Mouse (Mus musculus) right cerebral cortex, postnatal 10 days (tissue): ENCODE data around the gene Ptprk.

Experiments used
- DNase-seq, 2 experiments: peaks; one replicate each; pipeline ENCODE4 v3.0.0; 2021; ENCODE audit warnings: low spot score in 2 of 2

Ptprk gene

GRCm38 (mm10) chr10:28184675-28185074 lies 110.1 kb downstream of the Ptprk start:
- no peak for DNase-seq

- DNase-seq, result peak in 1 of 2 experiments; percentile 11
Measured at GRCm38 (mm10) chr10:28185326-28185725, 110.7 kb downstream of the Ptprk start.

- peak in 1 of 2 experiments; percentile 14 for DNase-seq
Measured at GRCm38 (mm10) chr10:28186018-28186800, 111.6 kb downstream of the Ptprk start.

- DNase-seq, result no peak
Measured at GRCm38 (mm10) chr10:28191440-28191839, 116.8 kb downstream of the Ptprk start.

GRCm38 (mm10) chr10:28193630-28194029 lies 119.0 kb downstream of the Ptprk start:
- DNase-seq, result no peak

- no peak for DNase-seq
Measured at GRCm38 (mm10) chr10:28200609-28201008, 126.0 kb downstream of the Ptprk start.

DNA sequence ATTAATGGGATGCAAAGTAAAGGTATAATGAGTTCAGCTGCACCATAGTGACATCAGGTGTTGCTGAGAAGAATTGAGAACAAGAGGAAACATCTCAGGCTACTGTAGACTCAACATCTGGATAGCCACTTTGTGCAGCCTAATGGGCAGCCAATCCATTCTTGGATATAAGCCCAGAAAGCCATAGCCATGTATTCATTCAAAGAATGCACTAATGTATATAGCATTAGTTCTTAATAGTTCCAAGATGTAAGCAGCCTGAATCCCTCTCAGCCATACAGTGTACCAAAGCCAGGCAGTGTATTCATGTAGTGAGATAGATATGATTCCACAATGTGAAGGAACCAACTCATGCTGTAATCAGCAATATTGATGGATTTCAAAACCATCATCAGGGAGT lies 134.8 kb downstream of the Ptprk start:
- DNase-seq, result no peak

DNA sequence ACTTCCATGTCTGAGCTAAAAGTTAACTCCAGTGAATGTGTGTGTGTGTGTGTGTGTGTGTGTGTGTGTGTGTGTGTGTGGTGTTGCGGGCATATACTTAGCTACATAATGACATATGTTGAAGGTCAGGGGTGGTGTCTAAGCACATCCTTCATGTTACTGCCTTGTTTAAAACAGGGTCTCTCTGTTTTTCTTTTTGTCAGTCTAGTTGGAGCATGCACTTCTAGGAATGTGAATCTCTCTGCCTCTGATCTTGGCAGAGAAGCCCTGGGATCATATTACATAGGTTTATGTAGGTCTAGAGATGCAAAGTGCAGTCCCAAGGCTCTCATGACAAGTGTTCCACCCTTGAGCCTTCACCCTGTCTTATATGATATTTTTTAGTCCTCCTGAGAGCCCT lies 137.5 kb downstream of the Ptprk start:
- no peak for DNase-seq

DNA sequence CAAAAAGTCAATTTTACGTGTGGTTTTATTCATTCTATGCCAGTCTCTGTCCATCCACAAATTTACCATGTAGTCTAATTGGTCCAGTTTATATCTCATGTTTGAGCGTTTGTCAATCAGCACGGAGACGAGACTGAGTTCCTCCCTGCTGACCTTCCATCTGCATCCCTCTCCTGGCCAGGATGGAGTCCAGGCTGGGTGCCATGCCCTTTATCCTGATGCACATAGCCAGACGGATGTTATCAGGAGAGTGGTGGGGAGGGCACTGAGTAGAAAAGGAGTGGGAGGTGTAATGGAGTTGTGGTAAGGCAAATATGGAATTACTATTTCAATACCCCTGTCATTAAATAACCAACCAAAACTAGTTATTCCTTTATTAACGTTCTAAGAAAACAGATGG lies 140.5 kb downstream of the Ptprk start:
- no peak for DNase-seq

- no peak for DNase-seq
Measured at GRCm38 (mm10) chr10:28223602-28224001, 149.0 kb downstream of the Ptprk start.

- DNase-seq, result no peak
Measured at GRCm38 (mm10) chr10:28224376-28224775, 149.8 kb downstream of the Ptprk start.

- no peak for DNase-seq
Measured at GRCm38 (mm10) chr10:28225536-28226075, 151.0 kb downstream of the Ptprk start.

GRCm38 (mm10) chr10:28227732-28228131 lies 153.1 kb downstream of the Ptprk start:
- DNase-seq, result no peak

DNA sequence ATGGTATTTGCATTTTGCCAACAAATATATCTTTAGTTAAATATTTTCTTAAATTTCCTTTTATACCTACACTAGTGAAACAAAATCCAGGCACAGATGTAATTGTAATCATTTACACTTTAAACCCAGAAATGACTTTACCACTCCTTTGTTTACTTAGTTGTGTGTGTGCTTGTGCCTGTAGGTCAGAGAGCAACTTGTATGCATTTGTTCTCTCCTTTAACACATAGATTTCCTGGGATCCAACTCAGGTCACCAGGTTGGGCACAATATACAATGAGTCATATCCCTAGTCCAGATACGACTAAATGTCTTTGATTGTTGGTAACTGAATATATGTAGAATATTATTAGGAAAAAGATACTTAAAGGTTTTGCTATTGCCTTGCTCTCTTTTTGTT lies 153.6 kb downstream of the Ptprk start:
- DNase-seq, result no peak

GRCm38 (mm10) chr10:28232273-28233167 lies 157.9 kb downstream of the Ptprk start:
- DNase-seq, result no peak

DNA sequence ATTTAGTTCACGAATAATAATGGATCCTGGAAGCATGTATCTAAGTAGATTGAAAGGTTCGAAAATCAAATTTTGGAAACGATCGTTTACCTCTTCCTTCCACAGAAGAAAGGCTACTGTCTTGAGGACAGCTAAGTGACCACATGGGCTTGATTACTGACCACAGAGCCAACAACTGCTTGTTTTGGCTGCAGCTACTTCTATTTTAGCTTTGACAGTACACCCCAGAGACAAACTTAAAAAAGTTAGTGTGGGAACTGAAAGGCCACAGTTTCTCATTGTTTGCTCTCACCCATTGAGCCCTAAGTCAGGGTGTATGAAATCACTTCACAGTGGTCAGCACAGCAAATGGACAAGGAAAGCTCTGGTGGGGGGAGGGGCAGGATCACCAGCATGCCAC lies 174.4 kb downstream of the Ptprk start:
- no peak for DNase-seq

GRCm38 (mm10) chr10:28251385-28251784 lies 176.8 kb downstream of the Ptprk start:
- DNase-seq, result no peak

DNA sequence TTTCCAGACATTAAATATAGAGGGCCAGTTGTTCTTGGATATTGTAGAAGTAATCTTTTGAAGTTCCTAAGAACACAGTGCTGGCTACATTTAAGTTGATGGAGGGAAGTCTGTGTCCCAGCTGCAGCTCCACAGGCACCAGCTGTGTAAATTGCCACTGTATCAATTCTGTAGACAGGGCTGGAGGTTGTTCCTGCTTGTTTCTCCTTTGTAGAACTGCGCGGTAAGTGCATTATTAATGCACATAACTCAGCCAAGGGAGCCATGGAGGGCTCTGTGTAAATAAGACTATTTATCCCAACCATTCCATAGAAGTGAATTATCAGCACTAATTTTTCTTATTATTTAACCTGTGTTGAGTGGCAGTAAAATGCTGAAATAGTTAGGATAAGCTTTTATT lies 186.0 kb downstream of the Ptprk start:
- no peak for DNase-seq

- no peak for DNase-seq
Measured at GRCm38 (mm10) chr10:28262159-28262558, 187.5 kb downstream of the Ptprk start.

DNA sequence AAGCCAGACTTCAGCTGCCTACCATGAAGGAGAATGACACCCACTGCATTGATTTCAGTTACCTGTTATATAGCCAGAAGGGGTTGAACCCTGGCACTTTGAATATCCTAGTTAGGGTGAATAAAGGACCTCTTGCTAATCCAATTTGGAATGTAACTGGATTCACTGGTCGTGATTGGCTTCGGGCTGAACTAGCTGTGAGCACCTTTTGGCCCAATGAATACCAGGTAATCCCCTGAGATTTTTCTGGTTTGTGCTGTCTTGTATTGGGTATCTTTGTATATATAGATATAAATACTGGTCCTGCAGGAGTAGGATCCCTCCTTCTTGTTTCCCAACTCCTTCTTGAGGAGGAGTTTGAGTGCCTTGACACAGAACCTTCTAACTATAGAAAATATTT lies 188.9 kb downstream of the Ptprk start:
- DNase-seq, result no peak

- no peak for DNase-seq
Measured at GRCm38 (mm10) chr10:28270273-28270672, 195.7 kb downstream of the Ptprk start.

- no peak for DNase-seq
Measured at GRCm38 (mm10) chr10:28271729-28272606, 197.3 kb downstream of the Ptprk start.
